Mouse (Mus musculus) common myeloid progenitor, adult 5-6 weeks (primary cell): ENCODE measurements around the gene Proca1. TPM values are rescaled to one million over a fixed set of nuclear protein-coding genes. Genes with fewer than 3 reads are reported as not detected.

Experiments
- ATAC-seq: replicated peaks from 2 replicates; pipeline ENCODE4 v1.8.0; 2016; ENCODE audit warnings: low read depth, mild to moderate bottlenecking, moderate TSS enrichment, inconsistent platforms; ENCODE audit not compliant: poor library complexity, severe bottlenecking
- total RNA-seq: library from RNA; stranded (forward); fragments of 200-1000, 187-1606 nt; gene quantifications from 2 replicates; pipeline ENCODE4 v1.2.3, GENCODE M21; 2017

Proca1 gene
- 1.8 TPM in 1 of 2 replicates, not detected in the other for total RNA-seq

- no peak for ATAC-seq
Observed at GRCm38 (mm10) chr11:78193113-78193512, at the start of gene Proca1. Proca1 (plus strand) TSS chr11:78193392.

- no peak for ATAC-seq
Observed at GRCm38 (mm10) chr11:78143520-78143919, 49.7 kb upstream of the Proca1 start.

GRCm38 (mm10) chr11:78146168-78146567 is 47.0 kb upstream of the Proca1 start:
- no peak for ATAC-seq

GRCm38 (mm10) chr11:78146707-78147543 is 46.3 kb upstream of the Proca1 start:
- no peak for ATAC-seq

- peak; percentile 60 for ATAC-seq
Observed at GRCm38 (mm10) chr11:78151161-78151560, 42.0 kb upstream of the Proca1 start.

DNA sequence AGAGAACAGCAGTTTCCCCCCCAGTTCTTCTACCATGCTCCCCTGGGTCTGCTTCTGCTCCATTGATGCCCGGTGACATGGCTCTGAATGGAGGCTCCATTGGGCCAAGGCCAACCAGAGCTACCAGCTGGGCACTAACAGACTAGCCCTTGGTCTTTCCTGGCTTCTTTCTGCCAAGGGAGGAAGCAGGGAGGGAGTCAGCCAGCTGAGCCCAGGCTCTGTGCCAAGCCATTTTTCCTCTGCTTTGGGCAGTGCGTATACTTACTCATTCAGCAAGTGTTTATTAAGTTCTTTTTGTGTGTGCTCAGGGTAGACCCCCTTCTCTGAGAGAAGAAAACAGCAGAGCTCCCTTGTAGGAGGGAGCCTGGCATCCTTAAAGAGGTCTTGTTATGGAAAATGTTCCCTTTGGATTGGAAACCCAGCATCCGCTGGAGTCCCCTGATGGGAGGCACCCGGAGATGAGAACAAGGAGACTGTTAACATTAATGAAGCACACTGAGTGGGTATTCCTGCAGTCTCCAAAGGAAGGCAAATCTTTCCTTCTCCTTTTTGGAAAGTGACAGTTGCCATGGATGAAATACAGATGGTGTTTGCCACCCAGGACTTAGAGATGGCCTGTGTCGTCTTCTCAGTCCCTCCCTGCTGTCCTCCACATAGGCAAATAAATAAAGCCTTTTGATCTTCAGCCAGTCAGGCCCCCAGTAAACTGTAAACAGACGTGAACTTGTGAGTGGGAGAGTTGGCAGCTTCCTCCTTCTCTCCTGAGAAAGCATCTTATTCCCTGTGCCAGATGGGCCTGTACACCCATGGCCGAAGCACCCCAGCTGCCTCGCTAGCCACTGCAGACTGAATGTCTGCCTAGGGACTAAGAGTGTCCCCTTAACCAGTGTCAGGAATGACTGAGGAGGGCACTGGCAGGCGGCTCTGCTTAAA is 40.6 kb upstream of the Proca1 start:
- ATAC-seq, result no peak

- ATAC-seq, result no peak
Observed at GRCm38 (mm10) chr11:78153778-78154177, 39.4 kb upstream of the Proca1 start.

GRCm38 (mm10) chr11:78155674-78156073 is 37.5 kb upstream of the Proca1 start:
- no peak for ATAC-seq

DNA sequence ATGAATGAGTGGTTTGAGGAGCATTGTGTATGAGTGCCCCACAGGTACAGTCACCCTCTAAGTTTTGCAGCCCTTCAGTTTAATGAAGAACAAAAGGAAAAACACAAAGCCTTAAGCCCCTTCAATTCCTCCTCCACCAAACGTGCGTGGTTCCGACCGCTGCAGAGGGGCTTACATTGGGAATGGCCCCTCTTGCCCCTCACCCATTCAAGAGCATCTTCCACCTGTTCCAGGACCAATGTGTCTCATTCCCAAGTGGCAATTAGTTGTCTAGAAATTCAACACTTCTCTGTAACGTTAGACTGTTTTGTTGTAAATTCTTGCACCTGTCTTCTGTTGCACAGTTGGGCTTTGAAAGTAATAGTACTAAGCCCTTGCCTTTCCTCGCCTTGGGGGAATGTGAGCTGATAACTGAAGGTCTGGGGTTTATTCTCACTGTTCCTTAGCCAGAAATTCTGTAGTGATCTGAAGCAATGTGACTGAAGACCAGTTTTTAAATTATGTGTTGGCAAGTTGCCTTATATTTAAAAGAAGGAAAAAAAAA is 37.0 kb upstream of the Proca1 start:
- no peak for ATAC-seq

DNA sequence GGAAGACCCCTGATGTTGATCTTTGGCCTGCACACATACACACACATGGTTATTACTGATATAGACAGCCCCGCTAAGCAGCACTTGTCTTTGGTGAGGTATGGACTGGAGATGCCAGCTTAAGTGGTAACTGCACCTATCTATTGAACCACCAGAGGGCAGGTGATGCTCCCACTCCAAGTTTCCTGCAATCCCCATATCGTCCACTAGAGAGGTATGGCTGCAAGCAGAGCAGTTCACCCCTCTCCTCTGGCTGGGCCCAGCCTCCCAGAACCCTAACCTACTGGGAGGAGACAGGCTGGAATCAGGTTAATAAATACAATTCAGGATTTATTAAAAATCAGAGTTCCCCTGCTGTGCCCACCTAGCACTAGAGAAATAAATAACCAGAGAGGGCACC is 34.1 kb upstream of the Proca1 start:
- ATAC-seq, result peak; percentile 93

GRCm38 (mm10) chr11:78159557-78159956 is 33.6 kb upstream of the Proca1 start:
- no peak for ATAC-seq

DNA sequence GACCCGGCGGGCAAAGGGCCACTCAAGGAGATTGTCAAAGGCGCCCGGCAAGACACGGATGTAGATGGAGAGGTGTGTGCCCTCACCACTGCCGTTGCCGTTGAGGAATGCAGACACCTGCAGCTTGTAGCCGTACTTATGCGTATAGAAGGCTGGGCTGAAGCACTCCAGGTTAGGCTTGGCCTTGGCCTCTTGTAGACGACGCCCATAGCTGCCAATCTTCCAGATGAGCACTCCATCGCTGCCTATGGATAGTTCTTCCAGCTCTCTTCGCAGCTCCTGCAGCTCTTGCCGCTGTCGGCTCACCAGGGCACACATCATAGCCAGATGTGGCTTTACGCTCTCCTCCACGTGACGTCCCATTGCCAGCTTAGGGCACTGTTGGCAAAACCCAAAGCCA is 33.0 kb upstream of the Proca1 start:
- no peak for ATAC-seq

- ATAC-seq, result no peak
Observed at GRCm38 (mm10) chr11:78160675-78161074, 32.5 kb upstream of the Proca1 start.

- no peak for ATAC-seq
Observed at GRCm38 (mm10) chr11:78161169-78161568, 32.0 kb upstream of the Proca1 start.

GRCm38 (mm10) chr11:78161968-78162367 is 31.2 kb upstream of the Proca1 start:
- ATAC-seq, result no peak

DNA sequence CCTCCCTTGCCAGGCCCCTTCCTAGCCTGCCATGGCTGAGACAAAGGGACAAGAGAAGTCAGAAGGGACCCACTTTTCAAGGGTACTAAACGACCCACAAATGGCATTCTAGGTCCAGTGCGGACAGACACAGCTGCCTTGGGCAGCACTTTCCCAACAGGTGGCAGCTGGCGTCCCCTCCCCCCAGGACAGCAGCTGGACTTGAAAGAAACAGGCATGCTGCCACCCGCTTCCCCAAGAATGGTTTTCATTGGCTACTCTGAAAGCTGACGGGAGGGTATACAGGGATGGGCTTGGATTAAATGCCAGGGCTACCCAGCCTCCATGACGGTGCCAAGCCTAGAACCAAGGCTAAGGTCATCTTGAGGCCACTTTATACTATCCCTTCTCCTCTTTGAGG is 30.7 kb upstream of the Proca1 start:
- no peak for ATAC-seq

DNA sequence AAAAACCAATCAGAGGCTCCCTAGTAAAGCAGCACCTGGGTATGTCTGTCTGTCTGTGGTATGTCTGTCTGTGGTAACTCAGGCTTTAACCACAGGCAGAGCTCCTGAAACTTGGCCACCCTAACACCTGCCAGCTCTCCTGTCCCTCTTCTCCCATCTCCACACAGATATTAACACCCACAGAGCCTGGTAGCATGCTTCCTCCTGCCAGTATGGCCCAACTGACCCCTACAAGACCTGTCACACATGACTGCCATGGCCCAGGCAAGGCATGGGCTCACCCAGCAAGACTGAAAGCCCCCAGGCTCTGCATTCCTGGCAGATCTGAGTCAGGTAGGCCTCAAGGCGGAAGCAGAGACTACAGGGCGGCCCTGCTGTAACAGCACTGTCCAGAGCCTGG is 30.1 kb upstream of the Proca1 start:
- ATAC-seq, result no peak

DNA sequence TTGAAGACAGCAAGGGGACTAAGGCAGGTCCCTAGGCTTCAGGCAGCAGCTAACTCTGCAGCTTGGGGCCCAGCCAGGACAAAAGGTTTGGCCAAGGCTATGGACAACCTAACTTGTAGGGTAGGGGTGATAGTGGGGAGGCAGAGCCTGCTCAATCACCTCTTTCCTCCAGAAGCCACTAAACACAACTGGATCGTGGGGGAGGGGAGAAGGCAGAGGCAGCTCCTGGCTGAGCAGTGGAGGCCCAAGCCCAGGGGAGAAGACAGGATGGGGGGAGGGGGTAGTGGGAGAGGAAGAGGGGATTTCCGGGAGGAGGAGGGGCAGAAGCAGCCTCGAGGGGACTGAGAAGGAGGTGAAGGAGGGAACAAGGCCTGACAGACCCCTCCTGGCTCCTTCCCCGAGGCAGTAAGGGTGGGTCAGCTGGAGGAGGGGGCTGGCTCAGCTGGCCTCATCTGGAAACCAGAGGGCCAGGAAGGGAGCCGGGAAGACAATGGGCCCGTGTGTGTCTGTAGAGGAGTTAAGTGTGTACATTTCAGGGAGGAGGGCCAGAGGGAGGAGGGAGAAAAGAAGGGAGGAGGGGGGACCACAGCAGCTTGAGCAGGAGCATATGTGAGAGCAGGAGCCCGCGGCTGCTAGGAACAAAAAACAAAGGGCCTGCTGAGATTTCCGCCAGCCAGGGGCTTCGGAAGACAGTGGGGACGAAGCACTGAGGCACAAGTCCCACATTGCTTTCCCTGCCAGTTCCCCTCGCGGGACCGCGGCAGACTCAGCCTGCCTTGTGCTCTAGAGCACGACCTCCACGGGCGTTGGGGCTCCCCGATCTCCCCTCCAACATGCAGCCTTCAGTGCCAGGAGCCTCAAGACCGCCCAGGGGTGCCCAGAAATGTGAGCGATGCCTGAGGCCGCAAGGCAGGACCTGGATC is 29.2 kb upstream of the Proca1 start:
- ATAC-seq, result no peak

DNA sequence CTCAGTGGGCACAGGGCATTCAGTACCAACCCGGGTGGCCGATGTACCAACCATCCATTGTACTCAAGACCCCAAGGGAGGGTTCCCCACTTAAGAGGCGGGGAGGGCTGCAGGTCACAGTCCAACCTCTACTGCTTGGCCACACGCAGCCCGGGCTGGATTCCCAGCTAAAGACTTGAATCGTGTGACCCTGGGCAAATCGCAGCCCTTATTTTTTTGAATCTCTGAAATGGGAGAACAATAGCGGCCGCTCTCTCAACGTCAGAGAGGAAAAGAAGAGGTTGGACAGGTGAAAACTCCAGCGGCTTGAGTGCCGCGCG is 28.6 kb upstream of the Proca1 start:
- no peak for ATAC-seq
